Mouse (Mus musculus) erythroblast, embryonic 14.5 days (primary cell): Measurements from ENCODE around the gene Map4k3.

ENCODE experiments used
- GATA1 ChIP-seq: IDR thresholded peaks from 2 replicates; pipeline ENCODE4 v1.6.1; 2012; ENCODE audit warnings: low read length, inconsistent platforms, mixed read lengths
- TAL1 ChIP-seq: IDR thresholded peaks from 3 replicates; pipeline ENCODE4 v1.6.1; 2012; ENCODE audit warnings: low read length, inconsistent platforms, mixed read lengths

DNA sequence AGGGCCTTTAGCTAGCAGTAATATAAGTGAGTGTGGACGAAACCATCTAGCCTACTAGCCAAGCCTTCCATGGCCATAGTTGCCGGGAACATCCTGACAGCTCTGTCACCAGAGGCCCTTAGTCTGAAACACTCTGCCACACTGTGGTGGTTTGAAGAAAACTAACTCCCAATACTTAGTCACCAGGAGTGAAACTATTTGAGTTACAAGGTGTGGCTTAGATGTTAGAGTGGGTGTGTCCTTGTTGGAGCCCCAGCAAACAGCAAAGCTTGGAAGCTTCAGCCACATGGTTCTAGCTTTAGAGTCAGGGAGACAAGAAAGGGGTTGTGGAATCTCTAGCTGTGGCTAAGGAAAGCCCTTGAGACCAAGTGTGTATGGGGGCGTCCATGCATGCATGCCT lies 97.3 kb downstream of the Map4k3 start:
- TF ChIP-seq GATA1 (no peak), TAL1 (no peak)
